Comparison of ENCODE assay signal across 12 mouse cellular contexts in the genomic region with DNA sequence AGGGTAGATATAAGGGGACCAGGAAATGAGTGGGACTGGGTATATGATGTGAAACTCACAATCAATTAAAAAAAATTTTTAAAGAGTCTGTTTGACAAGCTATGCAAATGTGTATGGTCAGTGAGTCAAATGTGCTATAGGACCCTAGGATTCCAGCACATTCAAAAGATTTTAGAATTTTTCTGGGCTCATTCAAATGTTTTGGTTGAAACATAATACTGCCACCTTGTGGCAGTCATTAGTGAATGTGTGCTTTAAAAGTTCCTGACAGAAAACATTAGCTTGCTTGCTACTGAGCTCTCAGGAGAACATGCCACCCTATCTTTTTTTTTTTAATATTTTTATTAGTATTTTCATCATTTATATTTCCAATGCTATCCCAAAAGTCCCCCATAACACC. TPM values are rescaled to one million over a fixed set of nuclear protein-coding genes. Genes with fewer than 3 reads are reported as not detected.
DNase-seq lines count a peak whose midpoint lies in the region; ATAC-seq lines count a peak whose summit lies in the region.
"Had no signal": no experiment of that assay in that cellular context is flagged by ENCODE, and none has a peak within 500 bp of the region (broad histone marks: within the 10 kb centered on the region; RNA-seq: fewer than 3 reads in every experiment).

No protein-coding gene starts in this region.

- H3K4me3 ChIP-seq in forebrain, embryonic 14.5 days (ENCODE audit: low read depth, low read length) = no peak overlapping the region
- H3K4me3 ChIP-seq in forebrain, embryonic 13.5 days = no peak overlapping the region

- no peaks in the 10 kb centered on the region for H3K27me3 ChIP-seq in forebrain, embryonic 14.5 days (replicated peaks; ENCODE audit: control insufficient read depth, insufficient read depth, low read length)
- no peaks in the 10 kb centered on the region for H3K27me3 ChIP-seq in forebrain, embryonic 13.5 days

- H3K36me3 ChIP-seq in forebrain, embryonic 14.5 days (ENCODE audit: control insufficient read depth, insufficient read depth, low read length) = no peaks in the 10 kb centered on the region
- no peaks in the 10 kb centered on the region for H3K36me3 ChIP-seq in forebrain, embryonic 13.5 days (ENCODE audit: poor library complexity, severe bottlenecking)

- DNase-seq in forebrain, embryonic 14.5 days (ENCODE audit: low spot score) = peak; percentile 79
- peak; percentile 30 to 34 for DNase-seq in left cerebral cortex, postnatal 14 days (ENCODE audit: low spot score in 2 of 2)
- DNase-seq in left cerebral cortex, postnatal 4 days = no peak
- peak; percentile 38 for DNase-seq in ES-CJ7 (ENCODE audit: low read depth, low spot score)
- DNase-seq in lung, postnatal 10 days = peak; percentile 18
- no peak for DNase-seq in urinary bladder, postnatal 36 days (ENCODE audit: low spot score in 2 of 2)

- H3K27ac ChIP-seq in forebrain, embryonic 14.5 days (ENCODE audit: low read depth, low read length) = no peak overlapping the region
- no peak overlapping the region for H3K27ac ChIP-seq in forebrain, embryonic 13.5 days

- no peak overlapping the region for H3K4me2 ChIP-seq in forebrain, embryonic 14.5 days (ENCODE audit: low read length)
- no peak overlapping the region for H3K4me2 ChIP-seq in forebrain, embryonic 13.5 days

- no peaks in the 10 kb centered on the region for H3K9me3 ChIP-seq in forebrain, embryonic 14.5 days (replicated peaks; ENCODE audit: control insufficient read depth, low read length)
- no peaks in the 10 kb centered on the region for H3K9me3 ChIP-seq in forebrain, embryonic 13.5 days (replicated peaks)

- H3K4me1 ChIP-seq in forebrain, embryonic 14.5 days (ENCODE audit: control insufficient read depth, insufficient read depth, low read length) = no peaks in the 10 kb centered on the region
- H3K4me1 ChIP-seq in forebrain, embryonic 13.5 days = no peaks in the 10 kb centered on the region

- intact Hi-C loops in left cerebral cortex, postnatal 14 days (cut with DNase I) = loop anchor here (2.0 kb wide), 1 partner anchor 242 kb away; no protein-coding TSS in a partner anchor
- intact Hi-C loops in left cerebral cortex, postnatal 4 days (cut with DNase I) = loop anchor here (2.0 kb wide), 1 partner anchor 242 kb away; no protein-coding TSS in a partner anchor

- ATAC-seq in forebrain, embryonic 14.5 days = no peak
- no peak for ATAC-seq in forebrain, embryonic 13.5 days
- ATAC-seq in erythroid progenitor cell, adult 5-6 weeks (replicated peaks; ENCODE audit: low FRiP score, poor library complexity, severe bottlenecking) = no peak; the same call in 1 of the 2 replicates

- H3K9ac ChIP-seq in forebrain, embryonic 14.5 days (ENCODE audit: low read length) = no peak overlapping the region
- no peak overlapping the region for H3K9ac ChIP-seq in forebrain, embryonic 13.5 days

RNA-seq across cellular contexts. Expression of gene Mgat4d, which starts 5.6 kb away (rescaled TPM):
- polyA plus RNA-seq in forebrain, embryonic 14.5 days (2014; fragmentation: Nextera tagmentation; extraction: Ambion mirVana) = not detected in 2 replicates
- polyA plus RNA-seq in forebrain, embryonic 13.5 days (2015; fragmentation: Nextera tagmentation; extraction: Ambion mirVana) = not detected in 2 replicates
- not detected for total RNA-seq in left cerebral cortex, postnatal 14 days (2021)
- total RNA-seq in left cerebral cortex, postnatal 4 days (2021) = not detected
- not detected in 2 replicates for total RNA-seq in erythroid progenitor cell, adult 5-6 weeks (2015; ENCODE audit: low replicate concordance)
- total RNA-seq in erythroid progenitor cell, adult 5-6 weeks (2017; ENCODE audit: low replicate concordance) = not detected in 2 replicates
- total RNA-seq: common myeloid progenitor, adult 5-6 weeks; layer of hippocampus, postnatal 14 days had no signal
- polyA plus RNA-seq: heart, embryonic 14.5 days; spleen, adult 2 months had no signal

RNA-seq across cellular contexts. Expression of gene Elmod2, which starts 10.4 kb away (rescaled TPM):
- polyA plus RNA-seq in forebrain, embryonic 14.5 days (2014; fragmentation: Nextera tagmentation; extraction: Ambion mirVana) = 24.9 and 29.6 TPM in 2 replicates
- polyA plus RNA-seq in forebrain, embryonic 13.5 days (2015; fragmentation: Nextera tagmentation; extraction: Ambion mirVana) = 27.9 and 28.3 TPM in 2 replicates
- 10 to 100 TPM; 10.8 to 11.8 TPM for total RNA-seq in left cerebral cortex, postnatal 14 days (2021)
- total RNA-seq in left cerebral cortex, postnatal 4 days (2021) = 10 to 100 TPM; 19.5 to 19.7 TPM
- total RNA-seq in erythroid progenitor cell, adult 5-6 weeks (2015; ENCODE audit: low replicate concordance) = 13.0 and 17.6 TPM in 2 replicates
- total RNA-seq in erythroid progenitor cell, adult 5-6 weeks (2017; ENCODE audit: low replicate concordance) = 17.3 and 22.1 TPM in 2 replicates

RNA-seq across cellular contexts. Expression of gene Clgn, which starts 47.0 kb away (rescaled TPM):
- polyA plus RNA-seq in forebrain, embryonic 14.5 days (2014; fragmentation: Nextera tagmentation; extraction: Ambion mirVana) = 5.0 and 5.1 TPM in 2 replicates
- polyA plus RNA-seq in forebrain, embryonic 13.5 days (2015; fragmentation: Nextera tagmentation; extraction: Ambion mirVana) = 5.4 and 6.1 TPM in 2 replicates
- 1 to 10 TPM; 7.9 to 9.3 TPM for total RNA-seq in left cerebral cortex, postnatal 14 days (2021)
- total RNA-seq in left cerebral cortex, postnatal 4 days (2021) = 10 to 100 TPM in 1 of 2 experiments, 1 to 10 TPM in 1; 9.6 to 10.0 TPM
- 5.8 and 8.0 TPM in 2 replicates for total RNA-seq in erythroid progenitor cell, adult 5-6 weeks (2015; ENCODE audit: low replicate concordance)
- 4.9 and 10.9 TPM in 2 replicates for total RNA-seq in erythroid progenitor cell, adult 5-6 weeks (2017; ENCODE audit: low replicate concordance)

RNA-seq across cellular contexts. Expression of gene Ucp1, which starts 52.5 kb away (rescaled TPM):
- polyA plus RNA-seq in forebrain, embryonic 14.5 days (2014; fragmentation: Nextera tagmentation; extraction: Ambion mirVana) = 0.14 and 0.30 TPM in 2 replicates
- not detected in 2 replicates for polyA plus RNA-seq in forebrain, embryonic 13.5 days (2015; fragmentation: Nextera tagmentation; extraction: Ambion mirVana)
- total RNA-seq in left cerebral cortex, postnatal 14 days (2021) = not detected
- total RNA-seq in left cerebral cortex, postnatal 4 days (2021) = not detected
- total RNA-seq in erythroid progenitor cell, adult 5-6 weeks (2015; ENCODE audit: low replicate concordance) = not detected in 2 replicates
- total RNA-seq in erythroid progenitor cell, adult 5-6 weeks (2017; ENCODE audit: low replicate concordance) = not detected in 2 replicates
- total RNA-seq: common myeloid progenitor, adult 5-6 weeks had no signal
- polyA plus RNA-seq: heart, embryonic 14.5 days had no signal

Comparison
In these comparisons a context has a peak if more than half of its experiments do, and no peak if none do; other contexts are left out.
1. DNase-seq: peak in forebrain, embryonic 14.5 days (single experiment), left cerebral cortex, postnatal 14 days (2 of 2), ES-CJ7 (single experiment) and lung, postnatal 10 days (single experiment); none in left cerebral cortex, postnatal 4 days (single experiment) and urinary bladder, postnatal 36 days (0 of 2).